Mouse (Mus musculus): Measurements from ENCODE around the gene Rsbn1. TPM values are rescaled to one million over a fixed set of nuclear protein-coding genes. Genes with fewer than 3 reads are reported as not detected.

Gene Rsbn1
- total RNA-seq (2023), result 10 to 100 TPM; 18.2 to 18.5 TPM

DNA sequence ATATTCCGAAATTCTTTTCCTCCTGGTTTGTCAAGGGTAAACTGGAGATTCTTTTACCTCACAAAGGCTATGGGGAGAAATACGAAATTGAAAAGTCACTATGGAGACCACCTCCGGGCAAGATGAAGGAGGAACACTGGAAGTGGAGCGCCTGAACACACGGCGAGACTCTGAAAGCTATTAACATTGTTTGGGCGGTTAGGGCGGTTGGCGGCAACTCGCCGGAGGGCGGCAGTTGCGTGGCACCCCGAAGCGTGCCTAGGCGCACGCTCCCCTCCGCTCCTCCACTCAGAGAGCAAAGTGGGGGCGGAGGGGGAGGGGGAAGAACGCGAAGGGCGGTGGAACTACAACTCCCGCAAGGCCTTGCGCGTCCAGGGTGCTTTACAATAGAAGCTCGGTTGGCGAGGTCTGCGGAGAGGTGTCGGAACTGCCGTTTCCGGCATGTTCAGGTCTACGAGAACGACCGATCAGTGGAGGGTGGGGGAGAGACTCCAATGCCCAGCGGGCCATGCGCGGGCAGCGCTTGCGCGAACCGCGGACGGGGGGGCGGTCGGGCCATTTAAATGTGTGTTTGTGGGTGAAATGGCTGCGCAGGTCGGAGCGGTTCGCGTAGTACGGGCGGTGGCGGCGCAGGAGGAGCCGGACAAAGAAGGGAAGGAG lies at the start of gene Rsbn1:
TSS of gene Rsbn1 (plus strand) at position 111 of the 660 bp plus-strand sequence.

DNA sequence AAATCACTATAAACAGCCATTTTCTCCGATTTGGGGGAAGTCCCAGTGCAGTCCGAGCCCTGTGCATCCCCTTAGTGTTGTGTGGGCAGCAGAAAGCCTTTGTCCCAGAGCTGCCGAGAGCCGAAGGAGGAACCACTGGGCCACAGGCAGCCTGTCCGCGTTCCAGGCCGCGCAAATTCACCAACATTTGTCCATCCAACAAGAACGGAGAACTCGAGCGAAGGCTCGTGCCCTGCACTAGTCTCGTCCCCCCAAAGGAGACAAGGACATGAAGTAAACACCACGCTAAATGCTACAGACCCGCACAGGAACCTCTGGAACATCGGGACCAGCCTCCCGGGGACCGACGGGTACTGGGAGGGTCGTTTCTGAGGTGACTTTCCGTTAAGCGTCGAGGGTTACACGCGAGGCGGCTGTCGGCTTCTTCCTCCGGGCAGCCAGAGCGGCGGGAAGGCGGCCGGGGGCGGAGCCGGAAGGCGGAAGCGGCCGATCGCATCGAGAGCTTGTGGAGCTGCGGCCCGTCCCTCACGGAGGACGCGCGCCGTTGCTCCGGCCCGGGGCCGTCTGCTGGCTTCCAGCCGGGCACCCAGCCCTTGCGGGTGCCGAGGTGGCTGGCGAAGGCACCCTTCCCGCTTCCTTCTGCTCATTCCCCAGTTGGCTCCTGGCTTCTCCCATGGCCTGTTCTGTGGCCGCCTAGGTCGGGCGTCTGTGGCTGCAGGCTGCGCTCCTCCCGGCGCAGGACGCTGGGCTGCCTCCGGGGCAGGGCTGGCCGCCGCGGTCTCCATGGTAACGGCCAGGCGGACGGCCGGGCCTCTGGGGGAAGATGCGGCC lies 54.2 kb downstream of the Rsbn1 start, which contains the start of gene Phtf1:
TSS of gene Phtf1 (plus strand) at position 250 of the 831 bp plus-strand sequence.

Other genes with a start within 250 kb of the Rsbn1 start
- gene Olfml3, start 176.1 kb upstream of the Rsbn1 start, total RNA-seq (2023), result 1 to 10 TPM; 1.3 to 3.6 TPM
- not detected for gene Gm10964, start 174.8 kb upstream of the Rsbn1 start, total RNA-seq (2023)
- gene Hipk1, start 122.6 kb upstream of the Rsbn1 start, total RNA-seq (2023), result 100 to 1,000 TPM; 392 to 424 TPM
- 10 to 100 TPM; 59.3 to 61.6 TPM for gene Dclre1b, start 104.7 kb upstream of the Rsbn1 start, total RNA-seq (2023)
- 10 to 100 TPM; 18.4 to 19.4 TPM for gene Ap4b1, start 104.6 kb upstream of the Rsbn1 start, total RNA-seq (2023)
- gene Gm43064, start 104.5 kb upstream of the Rsbn1 start, total RNA-seq (2023), result under 1 TPM in 1 of 2 experiments, not detected in 1; 0.24 TPM
- gene Bcl2l15, start 81.5 kb upstream of the Rsbn1 start, total RNA-seq (2023), result 1 to 10 TPM in 1 of 2 experiments, under 1 TPM in 1; 0.79 to 2.1 TPM
- 10 to 100 TPM; 58.0 to 66.1 TPM for gene Ptpn22, start 54.3 kb upstream of the Rsbn1 start, total RNA-seq (2023)
- 1 to 10 TPM; 7.8 to 8.7 TPM for gene Phtf1, start 54.0 kb downstream of the Rsbn1 start, total RNA-seq (2023)